Mouse (Mus musculus): ENCODE data around the gene Col26a1.

GRCm38 (mm10) chr5:136692784-136693183 lies 190.2 kb downstream of the Col26a1 start, which contains the start of gene Myl10:
- TF ChIP-seq POLR2A (IDR thresholded peaks at IDR 0.05; ENCODE audit: low read depth, low read length): no peak
- TF ChIP-seq CTCF (conservative IDR thresholded peaks at IDR 0.05; ENCODE audit: insufficient read depth, insufficient read length, low read depth, low read length): no peak
